Mouse (Mus musculus) embryonic facial prominence, embryonic 12.5 days (tissue): ENCODE measurements around the gene Ccnk. TPM values are rescaled to one million over a fixed set of nuclear protein-coding genes. Genes with fewer than 3 reads are reported as not detected.

Experiments used
- ATAC-seq: fragments of 200-750 bp; cut with Nextera tagmentation; 2 replicates; pipeline ENCODE4 v1.8.0; 2017; ENCODE audit not compliant: insufficient number of reproducible peaks, insufficient read depth, low FRiP score, low TSS enrichment
- H3K27ac ChIP-seq: fragments of 300-500 bp; sonication (generic); 2 replicates; pipeline ENCODE4 v1.5.1; 2016; ENCODE audit warnings: mild to moderate bottlenecking
- H3K27me3 ChIP-seq: fragments of 300-500 bp; sonication (generic); 2 replicates; pipeline ENCODE4 v1.6.1; 2016; ENCODE audit warnings: mild to moderate bottlenecking, moderate library complexity
- H3K36me3 ChIP-seq: fragments of 300-500 bp; sonication (generic); 2 replicates; pipeline ENCODE4 v1.6.1; 2016; ENCODE audit warnings: mild to moderate bottlenecking
- H3K4me1 ChIP-seq: fragments of 300-500 bp; sonication (generic); 2 replicates; pipeline ENCODE4 v1.6.1; 2016
- H3K4me2 ChIP-seq: fragments of 300-500 bp; sonication (generic); replicated peaks from 2 replicates; pipeline ENCODE4 v1.6.1; 2016; ENCODE audit warnings: mild to moderate bottlenecking, moderate library complexity
- H3K4me3 ChIP-seq: fragments of 300-500 bp; sonication (generic); 2 replicates; pipeline ENCODE4 v1.5.1; 2016; ENCODE audit warnings: mild to moderate bottlenecking
- H3K9ac ChIP-seq: fragments of 300-500 bp; sonication (generic); 2 replicates; pipeline ENCODE4 v1.6.1; 2016; ENCODE audit warnings: mild to moderate bottlenecking, moderate library complexity
- H3K9me3 ChIP-seq: fragments of 300-500 bp; sonication (generic); 2 replicates; pipeline ENCODE4 v1.6.1; 2016; ENCODE audit warnings: mild to moderate bottlenecking, moderate library complexity
- WGBS: fragments of 180-500 bp; shearing (Covaris S2); methylation state at CpG from one replicate; pipeline ENCODE4 v1.1.7; 2016; 5-methylcytosine and 5-hydroxymethylcytosine counted together
- polyA plus RNA-seq: library from polyadenylated mRNA; unstranded; fragments of >200 nt; fragmentation: Nextera tagmentation; extraction: Ambion mirVana; gene quantifications from 2 replicates; pipeline ENCODE4 v1.2.1, GENCODE M21; 2016

The Ccnk gene
- polyA plus RNA-seq, 1 experiment from 2014 or later: 3.4 TPM

DNA sequence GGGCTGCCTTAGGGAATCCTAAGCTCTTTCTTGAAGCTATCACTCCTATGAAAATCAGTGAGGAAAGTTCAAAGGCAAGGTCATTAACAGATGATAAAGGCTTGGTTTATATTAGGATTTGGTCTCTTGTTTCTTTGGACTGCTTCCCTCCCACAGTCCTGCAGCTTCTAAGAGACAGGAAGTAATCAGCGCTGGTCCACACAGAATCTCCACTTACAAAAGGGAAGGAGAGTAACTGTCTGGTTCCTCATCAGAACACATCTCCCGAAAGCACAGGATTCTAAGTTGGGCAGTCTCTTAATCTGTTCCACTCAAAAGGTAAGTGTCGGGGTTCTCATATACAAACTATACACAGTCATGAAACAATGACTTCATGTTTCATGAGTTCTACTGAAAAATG, 10.5 kb upstream of the Ccnk start:
- 74% methylated on average over 3 of the region's 3 CpGs for WGBS
- ATAC-seq: no peak

GRCm38 (mm10) chr12:108170467-108170866, 8.9 kb upstream of the Ccnk start:
- peaks cover 7% of the 10 kb centered on the region; the same call in 1 of the 2 replicates for H3K4me1 ChIP-seq
- no peak overlapping the region for H3K9ac ChIP-seq
- no peaks in the 10 kb centered on the region for H3K36me3 ChIP-seq
- H3K4me3 ChIP-seq: no peak overlapping the region
- no peaks in the 10 kb centered on the region for H3K9me3 ChIP-seq
- H3K27me3 ChIP-seq: no peaks in the 10 kb centered on the region
- 87% methylated on average over 3 of the region's 3 CpGs for WGBS
- no peak overlapping the region for H3K27ac ChIP-seq
- no peak for ATAC-seq
- no peak overlapping the region for H3K4me2 ChIP-seq

More for the DNA sequence above, 10.5 kb upstream of the Ccnk start:
- H3K4me1 ChIP-seq: peaks cover 7% of the 10 kb centered on the region; the same call in 1 of the 2 replicates
- no peak overlapping the region for H3K4me3 ChIP-seq
- H3K9me3 ChIP-seq: no peaks in the 10 kb centered on the region
- H3K27ac ChIP-seq: no peak overlapping the region
- H3K36me3 ChIP-seq: 0 out of 2 replicates have a peak, but pooled peaks cover 4% of the 10 kb centered on the region
- no peak overlapping the region for H3K4me2 ChIP-seq
- no peaks in the 10 kb centered on the region for H3K27me3 ChIP-seq
- no peak overlapping the region for H3K9ac ChIP-seq

DNA sequence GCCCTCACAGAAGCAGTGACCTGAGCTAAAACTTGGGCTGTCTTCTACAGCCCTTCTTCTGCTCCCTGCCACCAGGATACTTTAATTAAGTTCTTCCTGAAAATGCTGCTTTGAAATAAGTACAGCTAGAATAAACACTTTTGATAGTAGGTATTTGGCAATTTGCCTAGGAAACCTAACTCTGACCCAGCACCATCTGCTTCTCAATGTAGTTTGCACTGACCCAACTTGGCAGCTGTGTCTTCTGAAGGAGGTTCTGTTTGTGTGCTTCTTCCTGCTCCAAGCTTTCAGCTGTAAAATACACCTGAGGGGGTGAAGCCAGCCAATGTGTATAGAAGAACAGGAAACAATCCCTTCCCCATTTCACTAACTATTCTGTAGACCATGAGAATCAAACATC, 8.0 kb upstream of the Ccnk start:
- H3K27ac ChIP-seq: no peak overlapping the region
- H3K36me3 ChIP-seq: no peaks in the 10 kb centered on the region
- H3K4me1 ChIP-seq: peaks cover 10% of the 10 kb centered on the region; the same call in 1 of the 2 replicates
- H3K9me3 ChIP-seq: no peaks in the 10 kb centered on the region
- no peak overlapping the region for H3K4me3 ChIP-seq
- no peak overlapping the region for H3K9ac ChIP-seq
- no peak for ATAC-seq
- H3K4me2 ChIP-seq: no peak overlapping the region
- no peaks in the 10 kb centered on the region for H3K27me3 ChIP-seq

DNA sequence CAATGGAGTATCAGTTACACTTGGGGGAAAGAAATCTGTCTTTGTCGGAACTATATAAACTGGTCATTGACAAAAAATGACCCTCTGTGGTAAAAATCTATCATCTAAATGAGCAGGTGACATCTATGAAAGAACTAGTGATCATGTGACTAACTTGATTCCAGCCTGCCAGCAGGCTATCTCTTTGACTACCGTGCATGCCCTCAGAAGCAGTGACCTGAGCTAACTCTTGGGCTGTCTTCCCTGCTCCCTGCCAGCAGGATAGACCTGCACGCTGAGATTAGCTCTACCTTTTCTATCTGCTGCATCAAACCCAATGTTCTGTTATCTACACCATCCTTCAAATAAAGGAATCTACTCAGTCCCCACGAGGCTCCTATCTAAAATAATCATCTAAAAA, 6.7 kb upstream of the Ccnk start:
- Histone ChIP-seq H3K4me3 (no peak overlapping the region), H3K4me2 (no peak overlapping the region), H3K27me3 (no peaks in the 10 kb centered on the region), H3K9ac (no peak overlapping the region), H3K9me3 (no peaks in the 10 kb centered on the region), H3K27ac (no peak overlapping the region), H3K36me3 (no peaks in the 10 kb centered on the region), H3K4me1 (peaks cover 23% of the 10 kb centered on the region)
- WGBS: 60% methylated on average over 4 of the region's 4 CpGs
- no peak for ATAC-seq

- no peaks in the 10 kb centered on the region for H3K9me3 ChIP-seq
- no peak for ATAC-seq
- H3K27ac ChIP-seq: no peak overlapping the region
- no peaks in the 10 kb centered on the region for H3K27me3 ChIP-seq
- no peak overlapping the region for H3K9ac ChIP-seq
- H3K4me1 ChIP-seq: peaks cover 28% of the 10 kb centered on the region
- no peaks in the 10 kb centered on the region for H3K36me3 ChIP-seq
- no peak overlapping the region for H3K4me2 ChIP-seq
- WGBS: 66% methylated on average over 8 of the region's 8 CpGs
- H3K4me3 ChIP-seq: no peak overlapping the region
Measured at GRCm38 (mm10) chr12:108174606-108175505, 4.5 kb upstream of the Ccnk start.

- Histone ChIP-seq H3K4me3 (no peak overlapping the region), H3K9me3 (no peaks in the 10 kb centered on the region), H3K27me3 (no peaks in the 10 kb centered on the region), H3K9ac (no peak overlapping the region), H3K4me1 (peaks cover 33% of the 10 kb centered on the region), H3K36me3 (no peaks in the 10 kb centered on the region), H3K27ac (no peak overlapping the region), H3K4me2 (no peak overlapping the region)
- no peak for ATAC-seq
- 69% methylated on average over 3 of the region's 3 CpGs for WGBS
Measured at GRCm38 (mm10) chr12:108176366-108176765, 3.0 kb upstream of the Ccnk start.

DNA sequence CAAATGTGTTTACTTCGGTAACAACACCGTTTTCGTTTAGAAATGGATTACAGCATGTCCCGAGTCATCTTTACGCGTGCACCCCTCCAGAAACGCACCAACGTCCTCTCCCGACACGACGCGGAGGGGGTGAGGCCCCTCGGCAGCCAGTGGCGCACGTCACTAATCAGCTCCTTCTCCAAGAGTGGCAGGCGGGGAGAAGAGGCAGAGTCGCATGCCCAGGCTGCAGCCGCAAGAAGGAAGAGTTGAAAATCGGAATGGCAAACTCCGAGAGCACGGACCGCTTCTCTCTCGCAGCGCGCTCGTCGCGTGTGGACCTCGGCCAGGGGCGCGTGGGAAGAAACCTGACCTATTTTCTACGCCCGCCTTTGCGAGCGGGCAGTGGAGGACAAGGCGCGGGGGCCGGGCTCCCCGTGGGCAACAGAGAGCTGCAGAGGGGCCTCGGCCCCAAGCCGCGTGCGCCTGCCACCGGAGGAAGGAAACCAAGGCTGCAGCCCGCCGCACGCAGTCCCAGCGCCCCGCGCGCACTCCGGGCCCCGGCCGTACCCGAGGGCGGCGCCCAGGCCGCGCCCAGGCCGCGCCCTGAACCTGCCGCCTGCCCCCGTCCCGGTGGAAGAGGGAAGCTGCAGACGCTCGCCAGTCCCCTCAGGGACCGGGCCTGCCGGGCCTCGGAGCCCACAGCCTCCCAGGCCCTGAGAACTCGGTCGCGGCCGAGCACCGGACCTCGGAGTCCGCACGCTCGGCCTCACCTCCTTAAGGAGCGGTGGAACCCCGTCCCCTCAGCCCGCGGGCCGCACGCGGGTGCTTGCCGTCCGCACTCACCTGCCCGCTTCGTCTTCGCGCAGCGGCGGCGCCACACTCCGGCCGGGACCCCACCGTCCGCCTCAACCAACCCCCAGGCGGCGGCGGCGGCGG, 791 bp upstream of the Ccnk start:
- Histone ChIP-seq H3K36me3 (peaks cover 3% of the 10 kb centered on the region), H3K27ac (peak overlapping the region; percentile 88), H3K9ac (peak overlapping the region; percentile 94), H3K4me2 (peak overlapping the region; percentile 65), H3K9me3 (no peaks in the 10 kb centered on the region), H3K27me3 (no peaks in the 10 kb centered on the region), H3K4me1 (peaks cover 28% of the 10 kb centered on the region), H3K4me3 (peak overlapping the region; percentile 89)
- peak; percentile 54 for ATAC-seq
- under 1% methylated on average over 78 of the region's 103 CpGs for WGBS

DNA sequence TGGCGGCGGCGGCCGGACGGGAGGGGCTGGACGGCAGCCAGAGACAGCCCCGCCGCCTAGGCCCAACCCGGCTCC, 296 bp upstream of the Ccnk start, which contains the start of gene Setd3:
TSS of gene Setd3 (minus strand) at position 69 of the 75 bp plus-strand sequence.
- peak within 1 kb of the TSS; percentile 88 for H3K27ac ChIP-seq
- H3K36me3 ChIP-seq: peaks cover 3% of the 10 kb centered on the region
- H3K9me3 ChIP-seq: no peaks in the 10 kb centered on the region
- peak within 1 kb of the TSS; percentile 94 for H3K9ac ChIP-seq
- 0% methylated on average over 4 of the region's 9 CpGs for WGBS
- peak within 1 kb of the TSS; percentile 89 for H3K4me3 ChIP-seq
- ATAC-seq: no peak
- H3K4me2 ChIP-seq: peak within 1 kb of the TSS; percentile 82
- H3K27me3 ChIP-seq: no peaks in the 10 kb centered on the region
- H3K4me1 ChIP-seq: peaks cover 28% of the 10 kb centered on the region

DNA sequence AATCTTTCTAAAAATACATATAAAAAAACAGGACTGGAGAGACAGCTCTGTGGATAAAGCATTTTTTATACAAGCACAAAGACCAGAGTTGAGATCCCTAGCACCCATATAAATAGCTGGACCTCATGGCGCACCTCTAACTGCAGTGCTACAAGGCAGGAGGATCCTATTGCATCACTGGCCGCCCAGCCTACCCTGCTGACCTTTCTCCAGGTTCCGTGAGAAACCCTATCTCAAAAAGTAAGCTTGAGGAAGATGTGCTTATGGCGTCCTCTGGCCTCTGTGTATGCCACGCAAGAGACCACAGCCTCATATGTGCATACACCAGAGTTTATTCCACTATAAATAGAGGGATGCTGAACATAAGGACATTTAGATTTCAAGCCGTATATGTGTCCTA, 2.3 kb downstream of the Ccnk start:
- Histone ChIP-seq H3K27ac (no peak overlapping the region), H3K4me1 (peaks cover 22% of the 10 kb centered on the region), H3K27me3 (no peaks in the 10 kb centered on the region), H3K9ac (no peak overlapping the region), H3K36me3 (peaks cover 16% of the 10 kb centered on the region), H3K4me2 (no peak overlapping the region), H3K4me3 (no peak overlapping the region), H3K9me3 (no peaks in the 10 kb centered on the region)
- no peak for ATAC-seq
- WGBS: 90% methylated on average over 6 of the region's 6 CpGs

GRCm38 (mm10) chr12:108187541-108188091, 8.2 kb downstream of the Ccnk start:
- 92% methylated on average over 6 of the region's 6 CpGs for WGBS
- Histone ChIP-seq H3K36me3 (peaks cover 70% of the 10 kb centered on the region), H3K4me1 (no peaks in the 10 kb centered on the region), H3K27me3 (no peaks in the 10 kb centered on the region), H3K4me2 (no peak overlapping the region), H3K9me3 (no peaks in the 10 kb centered on the region), H3K9ac (no peak overlapping the region), H3K27ac (no peak overlapping the region), H3K4me3 (no peak overlapping the region)
- ATAC-seq: no peak

DNA sequence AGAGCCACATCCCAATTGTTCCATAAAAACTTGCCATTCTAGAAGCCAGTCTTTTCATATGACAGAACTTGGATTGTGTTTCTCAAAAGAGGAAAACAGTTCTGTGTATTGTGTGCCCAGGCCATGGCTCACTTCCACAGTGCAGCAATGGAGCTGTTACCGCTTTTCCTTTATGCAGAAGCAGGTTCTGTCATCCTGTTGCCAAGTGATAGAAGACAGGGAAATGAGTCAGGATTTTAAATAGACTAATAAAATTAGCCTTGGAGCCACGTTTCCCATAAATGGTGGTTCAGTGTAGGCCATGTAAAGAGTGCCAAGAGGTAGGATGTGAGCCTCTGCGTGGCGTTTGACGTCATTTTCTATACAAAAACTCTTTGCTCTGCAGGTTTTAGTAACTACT, 14.5 kb downstream of the Ccnk start:
- Histone ChIP-seq H3K4me3 (no peak overlapping the region), H3K4me1 (no peaks in the 10 kb centered on the region), H3K4me2 (no peak overlapping the region), H3K27ac (no peak overlapping the region), H3K36me3 (peaks cover 89% of the 10 kb centered on the region), H3K27me3 (no peaks in the 10 kb centered on the region), H3K9ac (no peak overlapping the region), H3K9me3 (no peaks in the 10 kb centered on the region)
- no peak for ATAC-seq
- 93% methylated on average over 5 of the region's 5 CpGs for WGBS

DNA sequence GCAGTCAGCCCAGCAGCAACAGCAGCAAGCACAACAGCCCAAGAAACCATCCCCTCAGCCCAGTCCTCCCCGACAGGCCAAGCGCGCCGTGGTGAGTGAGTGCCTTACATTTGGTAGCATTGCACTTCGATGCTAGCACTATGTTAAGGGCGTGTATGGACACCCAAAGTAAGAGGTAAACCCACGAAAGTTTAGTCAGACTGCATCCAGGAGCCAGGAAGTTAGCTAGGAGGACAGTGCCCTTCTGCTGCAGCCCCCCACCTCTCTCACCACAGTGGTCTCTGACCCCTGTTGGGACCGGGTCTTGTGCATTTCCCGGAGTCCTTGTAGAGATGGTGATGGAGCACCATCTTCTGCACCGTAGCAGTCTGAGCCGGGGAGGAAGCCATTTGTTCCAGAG, 16.4 kb downstream of the Ccnk start:
- H3K4me2 ChIP-seq: no peak overlapping the region
- H3K4me3 ChIP-seq: no peak overlapping the region
- H3K9me3 ChIP-seq: no peaks in the 10 kb centered on the region
- H3K4me1 ChIP-seq: no peaks in the 10 kb centered on the region
- ATAC-seq: no peak
- peaks cover 90% of the 10 kb centered on the region for H3K36me3 ChIP-seq
- no peak overlapping the region for H3K27ac ChIP-seq
- 96% methylated on average over 11 of the region's 11 CpGs for WGBS
- H3K27me3 ChIP-seq: no peaks in the 10 kb centered on the region
- H3K9ac ChIP-seq: no peak overlapping the region
